Mouse (Mus musculus) forebrain, embryonic 16.5 days (tissue): ENCODE results near the gene Mybpc1. TPM values are rescaled to one million over a fixed set of nuclear protein-coding genes. Genes with fewer than 3 reads are reported as not detected.

ENCODE experiments used
- ATAC-seq: fragments of 200-750 bp; cut with Nextera tagmentation; 2 replicates; pipeline ENCODE4 v1.8.0; 2017; ENCODE audit warnings: mild to moderate bottlenecking, moderate library complexity
- H3K27ac ChIP-seq: fragments of 300-500 bp; sonication (generic); 2 replicates; pipeline ENCODE4 v1.5.1; 2014; ENCODE audit warnings: low read length, control low read depth
- H3K27me3 ChIP-seq: fragments of 300-500 bp; sonication (generic); replicated peaks from 2 replicates; pipeline ENCODE4 v1.6.1; 2014; ENCODE audit warnings: low read length; ENCODE audit not compliant: control insufficient read depth, insufficient read depth
- H3K36me3 ChIP-seq: fragments of 300-500 bp; sonication (generic); 2 replicates; pipeline ENCODE4 v1.6.1; 2014; ENCODE audit not compliant: control insufficient read depth, insufficient read depth
- H3K4me1 ChIP-seq: fragments of 300-500 bp; sonication (generic); replicated peaks from 2 replicates; pipeline ENCODE4 v1.6.1; 2014; ENCODE audit warnings: low read length; ENCODE audit not compliant: control insufficient read depth, insufficient read depth
- H3K4me2 ChIP-seq: fragments of 300-500 bp; sonication (generic); 2 replicates; pipeline ENCODE4 v1.6.1; 2014; ENCODE audit warnings: mild to moderate bottlenecking, low read length, control low read depth
- H3K4me3 ChIP-seq: fragments of 300-500 bp; sonication (generic); replicated peaks from 2 replicates; pipeline ENCODE4 v1.5.1; 2014; ENCODE audit warnings: mild to moderate bottlenecking, low read length, control low read depth
- H3K9ac ChIP-seq: fragments of 300-500 bp; sonication (generic); replicated peaks from 2 replicates; pipeline ENCODE4 v1.6.1; 2014; ENCODE audit warnings: low read depth, low read length, control low read depth
- H3K9me3 ChIP-seq: fragments of 300-500 bp; sonication (generic); 2 replicates; pipeline ENCODE4 v1.6.1; 2016; ENCODE audit warnings: low read length; ENCODE audit not compliant: control insufficient read depth
- WGBS: fragments of 180-500 bp; shearing (Covaris S2); extraction: QIAGEN DNeasy Blood & Tissue Kit; methylation state at CpG from one replicate; pipeline ENCODE4 v1.1.7; 2014; 5-methylcytosine and 5-hydroxymethylcytosine counted together
- polyA plus RNA-seq: library from polyadenylated mRNA; unstranded; fragments of >200 nt; fragmentation: Nextera tagmentation; extraction: Ambion mirVana; gene quantifications from 2 replicates; pipeline ENCODE4 v1.2.1, GENCODE M21; 2015

Mybpc1 gene
- polyA plus RNA-seq, result 1.8 and 2.6 TPM in 2 replicates

- Histone ChIP-seq H3K36me3 (no peaks in the 10 kb centered on the region), H3K4me3 (no peak within 1 kb of the TSS), H3K4me2 (no peak within 1 kb of the TSS), H3K9ac (no peak within 1 kb of the TSS), H3K27ac (no peak within 1 kb of the TSS), H3K4me1 (no peaks in the 10 kb centered on the region), H3K9me3 (no peaks in the 10 kb centered on the region), H3K27me3 (no peaks in the 10 kb centered on the region)
- ATAC-seq, result no peak
- 54% methylated on average over 16 of the region's 16 CpGs for WGBS
Observed at GRCm38 (mm10) chr10:88604943-88605342, at the start of gene Mybpc1. Gene Mybpc1 (minus strand): TSS chr10:88605152.

- no peaks in the 10 kb centered on the region for H3K27me3 ChIP-seq
- ATAC-seq, result no peak
- no peak overlapping the region for H3K9ac ChIP-seq
- H3K36me3 ChIP-seq, result no peaks in the 10 kb centered on the region
- 82% methylated on average over 5 of the region's 5 CpGs for WGBS
- no peak overlapping the region for H3K4me2 ChIP-seq
- no peaks in the 10 kb centered on the region for H3K9me3 ChIP-seq
- no peaks in the 10 kb centered on the region for H3K4me1 ChIP-seq
- no peak overlapping the region for H3K27ac ChIP-seq
- H3K4me3 ChIP-seq, result no peak overlapping the region
Observed at GRCm38 (mm10) chr10:88645448-88645847, 40.5 kb upstream of the Mybpc1 start.

- Histone ChIP-seq H3K9ac (no peak overlapping the region), H3K4me2 (no peak overlapping the region), H3K4me1 (no peaks in the 10 kb centered on the region), H3K36me3 (no peaks in the 10 kb centered on the region), H3K4me3 (no peak overlapping the region), H3K27ac (no peak overlapping the region), H3K27me3 (no peaks in the 10 kb centered on the region), H3K9me3 (no peaks in the 10 kb centered on the region)
- no peak for ATAC-seq
- 89% methylated on average over 10 of the region's 10 CpGs for WGBS
Observed at GRCm38 (mm10) chr10:88631330-88631953, 26.5 kb upstream of the Mybpc1 start.

GRCm38 (mm10) chr10:88630663-88631329, 25.8 kb upstream of the Mybpc1 start:
- Histone ChIP-seq H3K27ac (no peak overlapping the region), H3K36me3 (no peaks in the 10 kb centered on the region), H3K9me3 (no peaks in the 10 kb centered on the region), H3K4me3 (no peak overlapping the region), H3K4me2 (no peak overlapping the region), H3K4me1 (no peaks in the 10 kb centered on the region), H3K27me3 (no peaks in the 10 kb centered on the region), H3K9ac (no peak overlapping the region)
- whole genome bisulfite sequencing, result 75% methylated on average over 2 of the region's 2 CpGs
- no peak for ATAC-seq

- H3K27ac ChIP-seq, result no peak overlapping the region
- no peak overlapping the region for H3K9ac ChIP-seq
- no peaks in the 10 kb centered on the region for H3K4me1 ChIP-seq
- no peak overlapping the region for H3K4me3 ChIP-seq
- no peaks in the 10 kb centered on the region for H3K36me3 ChIP-seq
- H3K4me2 ChIP-seq, result no peak overlapping the region
- peak; percentile 66 for ATAC-seq
- 37% methylated on average over 4 of the region's 4 CpGs for WGBS
- H3K27me3 ChIP-seq, result no peaks in the 10 kb centered on the region
- H3K9me3 ChIP-seq, result no peaks in the 10 kb centered on the region
Observed at GRCm38 (mm10) chr10:88627052-88627451, 22.1 kb upstream of the Mybpc1 start.

- Histone ChIP-seq H3K4me1 (no peaks in the 10 kb centered on the region), H3K27me3 (no peaks in the 10 kb centered on the region), H3K27ac (no peak overlapping the region), H3K36me3 (no peaks in the 10 kb centered on the region), H3K4me2 (no peak overlapping the region), H3K4me3 (no peak overlapping the region), H3K9me3 (no peaks in the 10 kb centered on the region), H3K9ac (no peak overlapping the region)
- ATAC-seq, result no peak
- WGBS, result 70% methylated on average over 3 of the region's 3 CpGs
Observed at GRCm38 (mm10) chr10:88626176-88626575, 21.2 kb upstream of the Mybpc1 start.

- no peak overlapping the region for H3K4me3 ChIP-seq
- no peak overlapping the region for H3K9ac ChIP-seq
- H3K36me3 ChIP-seq, result no peaks in the 10 kb centered on the region
- WGBS, result 88% methylated on average over 11 of the region's 11 CpGs
- H3K4me2 ChIP-seq, result no peak overlapping the region
- ATAC-seq, result no peak
- H3K27me3 ChIP-seq, result no peaks in the 10 kb centered on the region
- no peak overlapping the region for H3K27ac ChIP-seq
- H3K4me1 ChIP-seq, result no peaks in the 10 kb centered on the region
- no peaks in the 10 kb centered on the region for H3K9me3 ChIP-seq
Observed at GRCm38 (mm10) chr10:88624300-88624699, 19.3 kb upstream of the Mybpc1 start.

GRCm38 (mm10) chr10:88622624-88623023, 17.7 kb upstream of the Mybpc1 start:
- Histone ChIP-seq H3K9ac (no peak overlapping the region), H3K4me2 (no peak overlapping the region), H3K27ac (no peak overlapping the region), H3K4me1 (no peaks in the 10 kb centered on the region), H3K27me3 (no peaks in the 10 kb centered on the region), H3K4me3 (no peak overlapping the region), H3K36me3 (no peaks in the 10 kb centered on the region), H3K9me3 (no peaks in the 10 kb centered on the region)
- WGBS, result 80% methylated on average over 16 of the region's 16 CpGs
- ATAC-seq, result no peak

GRCm38 (mm10) chr10:88620809-88621208, 15.9 kb upstream of the Mybpc1 start:
- H3K36me3 ChIP-seq, result no peaks in the 10 kb centered on the region
- no peaks in the 10 kb centered on the region for H3K9me3 ChIP-seq
- no peak overlapping the region for H3K4me2 ChIP-seq
- H3K9ac ChIP-seq, result no peak overlapping the region
- no peak for ATAC-seq
- 92% methylated on average over 3 of the region's 3 CpGs for WGBS
- H3K4me1 ChIP-seq, result no peaks in the 10 kb centered on the region
- no peak overlapping the region for H3K4me3 ChIP-seq
- no peaks in the 10 kb centered on the region for H3K27me3 ChIP-seq
- no peak overlapping the region for H3K27ac ChIP-seq
